Mouse (Mus musculus) hindbrain, embryonic 16.5 days (tissue): ENCODE data around the gene Sphk1. TPM values are rescaled to one million over a fixed set of nuclear protein-coding genes. Genes with fewer than 3 reads are reported as not detected.

ENCODE experiments used
- ATAC-seq: fragments of 200-750 bp; cut with Nextera tagmentation; 2 replicates; pipeline ENCODE4 v1.8.0; 2017; ENCODE audit warnings: moderate TSS enrichment, moderate library complexity
- H3K27ac ChIP-seq: fragments of 300-500 bp; sonication (generic); 2 replicates; pipeline ENCODE4 v1.5.1; 2014; ENCODE audit warnings: low read depth, mild to moderate bottlenecking, control low read depth, low read length, moderate library complexity
- H3K27me3 ChIP-seq: fragments of 300-500 bp; sonication (generic); replicated peaks from 2 replicates; pipeline ENCODE4 v1.6.1; 2014; ENCODE audit warnings: low read length; ENCODE audit not compliant: control insufficient read depth, insufficient read depth
- H3K36me3 ChIP-seq: fragments of 300-500 bp; sonication (generic); 2 replicates; pipeline ENCODE4 v1.6.1; 2014; ENCODE audit warnings: mild to moderate bottlenecking, low read length, moderate library complexity, mixed read lengths; ENCODE audit not compliant: control insufficient read depth, insufficient read depth
- H3K4me1 ChIP-seq: fragments of 300-500 bp; sonication (generic); 2 replicates; pipeline ENCODE4 v1.6.1; 2014; ENCODE audit warnings: low read depth, low read length; ENCODE audit not compliant: control insufficient read depth, insufficient read depth
- H3K4me2 ChIP-seq: fragments of 300-500 bp; sonication (generic); 2 replicates; pipeline ENCODE4 v1.6.1; 2014; ENCODE audit warnings: mild to moderate bottlenecking, low read length, control low read depth, moderate library complexity
- H3K4me3 ChIP-seq: fragments of 300-500 bp; sonication (generic); 2 replicates; pipeline ENCODE4 v1.5.1; 2014; ENCODE audit warnings: mild to moderate bottlenecking, low read length, control low read depth, moderate library complexity
- H3K9ac ChIP-seq: fragments of 300-500 bp; sonication (generic); 2 replicates; pipeline ENCODE4 v1.6.1; 2014; ENCODE audit warnings: low read depth, mild to moderate bottlenecking, control low read depth, low read length, moderate library complexity
- H3K9me3 ChIP-seq: fragments of 300-500 bp; sonication (generic); 2 replicates; pipeline ENCODE4 v1.6.1; 2014; ENCODE audit warnings: mild to moderate bottlenecking, low read length, moderate library complexity; ENCODE audit not compliant: control insufficient read depth
- WGBS: fragments of 180-500 bp; shearing (Covaris S2); extraction: QIAGEN DNeasy Blood & Tissue Kit; methylation state at CpG from one replicate; pipeline ENCODE4 v1.1.7; 2014; 5-methylcytosine and 5-hydroxymethylcytosine counted together
- polyA plus RNA-seq: library from polyadenylated mRNA; unstranded; fragments of >200 nt; fragmentation: Nextera tagmentation; extraction: Ambion mirVana; gene quantifications from 2 replicates; pipeline ENCODE4 v1.2.1, GENCODE M21; 2015

The Sphk1 gene
- polyA plus RNA-seq: 10.7 and 13.9 TPM in 2 replicates

- peaks cover 34% of the 10 kb centered on the region for H3K4me1 ChIP-seq
- peak; percentile 38; the same call in 1 of the 2 replicates for ATAC-seq
- no peaks in the 10 kb centered on the region for H3K9me3 ChIP-seq
- 0 out of 2 replicates have a peak within 1 kb of the TSS, but pooled peaks have one; percentile 39 for H3K27ac ChIP-seq
- peak within 1 kb of the TSS; percentile 50 for H3K4me3 ChIP-seq
- H3K36me3 ChIP-seq: no peaks in the 10 kb centered on the region
- WGBS: 30% methylated on average over 11 of the region's 11 CpGs
- peak within 1 kb of the TSS; percentile 93 for H3K4me2 ChIP-seq
- H3K27me3 ChIP-seq: peaks cover 36% of the 10 kb centered on the region
- H3K9ac ChIP-seq: peak within 1 kb of the TSS; percentile 57
Observed at GRCm38 (mm10) chr11:116530187-116531147, at the start of gene Sphk1. TSS of gene Sphk1 (plus strand) at chr11:116530925.

- Histone ChIP-seq H3K27ac (no peak overlapping the region), H3K9me3 (no peaks in the 10 kb centered on the region), H3K4me1 (no peaks in the 10 kb centered on the region), H3K27me3 (no peaks in the 10 kb centered on the region), H3K9ac (no peak overlapping the region), H3K36me3 (peaks cover 56% of the 10 kb centered on the region), H3K4me2 (no peak overlapping the region), H3K4me3 (no peak overlapping the region)
- WGBS: 93% methylated on average over 8 of the region's 8 CpGs
- no peak for ATAC-seq
Observed at GRCm38 (mm10) chr11:116480975-116481374, 49.8 kb upstream of the Sphk1 start.

GRCm38 (mm10) chr11:116481776-116482175 lies 48.9 kb upstream of the Sphk1 start:
- no peaks in the 10 kb centered on the region for H3K4me1 ChIP-seq
- H3K36me3 ChIP-seq: peaks cover 58% of the 10 kb centered on the region
- no peak overlapping the region for H3K4me3 ChIP-seq
- no peaks in the 10 kb centered on the region for H3K27me3 ChIP-seq
- no peak overlapping the region for H3K4me2 ChIP-seq
- no peak for ATAC-seq
- H3K9ac ChIP-seq: no peak overlapping the region
- H3K27ac ChIP-seq: no peak overlapping the region
- H3K9me3 ChIP-seq: no peaks in the 10 kb centered on the region
- 61% methylated on average over 7 of the region's 7 CpGs for WGBS

- Histone ChIP-seq H3K36me3 (peaks cover 42% of the 10 kb centered on the region), H3K27ac (no peak overlapping the region), H3K4me2 (no peak overlapping the region), H3K9me3 (no peaks in the 10 kb centered on the region), H3K4me1 (peaks cover 7% of the 10 kb centered on the region), H3K4me3 (no peak overlapping the region), H3K27me3 (no peaks in the 10 kb centered on the region), H3K9ac (no peak overlapping the region)
- ATAC-seq: no peak
- 93% methylated on average over 8 of the region's 8 CpGs for WGBS
Observed at GRCm38 (mm10) chr11:116484261-116484660, 46.5 kb upstream of the Sphk1 start.

- Histone ChIP-seq H3K27me3 (no peaks in the 10 kb centered on the region), H3K36me3 (peaks cover 22% of the 10 kb centered on the region), H3K4me3 (no peak overlapping the region), H3K9me3 (no peaks in the 10 kb centered on the region), H3K9ac (no peak overlapping the region), H3K4me1 (peaks cover 10% of the 10 kb centered on the region), H3K27ac (no peak overlapping the region), H3K4me2 (no peak overlapping the region)
- no peak for ATAC-seq
Observed at GRCm38 (mm10) chr11:116488207-116488606, 42.5 kb upstream of the Sphk1 start.

GRCm38 (mm10) chr11:116488693-116489375 lies 41.9 kb upstream of the Sphk1 start:
- peak overlapping the region; percentile 96 for H3K9ac ChIP-seq
- peaks cover 10% of the 10 kb centered on the region for H3K4me1 ChIP-seq
- no peak for ATAC-seq
- peak overlapping the region; percentile 91 for H3K4me3 ChIP-seq
- H3K27ac ChIP-seq: no peak overlapping the region
- no peaks in the 10 kb centered on the region for H3K27me3 ChIP-seq
- H3K9me3 ChIP-seq: no peaks in the 10 kb centered on the region
- 71% methylated on average over 14 of the region's 14 CpGs for WGBS
- peaks cover 19% of the 10 kb centered on the region for H3K36me3 ChIP-seq
- peak overlapping the region; percentile 62 for H3K4me2 ChIP-seq

GRCm38 (mm10) chr11:116489771-116490231 lies 40.9 kb upstream of the Sphk1 start:
- H3K9me3 ChIP-seq: no peaks in the 10 kb centered on the region
- H3K4me1 ChIP-seq: peaks cover 10% of the 10 kb centered on the region
- H3K4me2 ChIP-seq: peak overlapping the region; percentile 62
- no peaks in the 10 kb centered on the region for H3K27me3 ChIP-seq
- H3K4me3 ChIP-seq: peak overlapping the region; percentile 91
- H3K36me3 ChIP-seq: peaks cover 13% of the 10 kb centered on the region
- under 1% methylated on average over 21 of the region's 39 CpGs for WGBS
- ATAC-seq: peak; percentile 73; the same call in 1 of the 2 replicates
- H3K9ac ChIP-seq: peak overlapping the region; percentile 96
- peak overlapping the region; percentile 92 for H3K27ac ChIP-seq

- ATAC-seq: peak; percentile 96
- Histone ChIP-seq H3K9ac (peak overlapping the region; percentile 96), H3K4me2 (peak overlapping the region; percentile 62), H3K9me3 (no peaks in the 10 kb centered on the region), H3K4me1 (peaks cover 10% of the 10 kb centered on the region), H3K27me3 (no peaks in the 10 kb centered on the region), H3K36me3 (peaks cover 8% of the 10 kb centered on the region; the same call in 1 of the 2 replicates), H3K27ac (peak overlapping the region; percentile 92), H3K4me3 (peak overlapping the region; percentile 91)
- under 1% methylated on average over 50 of the region's 62 CpGs for WGBS
Observed at GRCm38 (mm10) chr11:116490232-116491107, 40.3 kb upstream of the Sphk1 start.
